Mouse (Mus musculus) urinary bladder, postnatal 14 days (tissue): ENCODE measurements at regions not wholly inside any gene's neighbourhood (a gene's known extent, or its start where the extent isn't known, plus 50 kb on each side); places are given as distances from the start of the nearest gene placed in this dataset.
A peak's percentile ranks its signal among the peaks of the same experiment; 100 is the strongest.

ENCODE experiments used
- DNase-seq: peaks from one replicate; pipeline ENCODE4 v3.0.0; 2021; ENCODE audit warnings: low spot score

DNA sequence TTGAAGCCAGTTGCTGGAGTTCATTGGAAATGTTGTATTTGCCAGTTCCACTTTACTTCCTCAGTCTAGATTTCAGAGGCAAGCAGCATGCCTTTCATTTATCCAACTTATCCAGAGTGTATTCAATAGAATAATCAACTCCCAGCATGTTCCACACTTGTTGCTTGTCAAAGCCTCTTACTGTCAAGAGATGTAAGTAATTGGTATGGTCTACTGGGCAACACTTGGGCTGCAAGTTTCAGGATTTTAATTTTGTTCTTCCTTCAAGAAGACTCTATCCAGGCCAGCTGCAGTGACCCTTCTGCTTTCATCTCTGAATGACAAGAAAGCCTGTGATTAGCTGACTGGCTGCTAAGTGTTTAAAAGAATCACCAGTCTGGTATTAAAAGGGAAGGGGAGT is 3131.6 kb upstream of the Lrrc6 start:
- no peak for DNase-seq

- DNase-seq = no peak
These were observed 3117.3 kb upstream of the Lrrc6 start for GRCm38 (mm10) chr15:69617998-69618397.

- DNase-seq = no peak
These were observed 3113.3 kb upstream of the Lrrc6 start for GRCm38 (mm10) chr15:69614048-69614447.

GRCm38 (mm10) chr15:69591219-69592006 is 3090.7 kb upstream of the Lrrc6 start:
- no peak for DNase-seq

DNA sequence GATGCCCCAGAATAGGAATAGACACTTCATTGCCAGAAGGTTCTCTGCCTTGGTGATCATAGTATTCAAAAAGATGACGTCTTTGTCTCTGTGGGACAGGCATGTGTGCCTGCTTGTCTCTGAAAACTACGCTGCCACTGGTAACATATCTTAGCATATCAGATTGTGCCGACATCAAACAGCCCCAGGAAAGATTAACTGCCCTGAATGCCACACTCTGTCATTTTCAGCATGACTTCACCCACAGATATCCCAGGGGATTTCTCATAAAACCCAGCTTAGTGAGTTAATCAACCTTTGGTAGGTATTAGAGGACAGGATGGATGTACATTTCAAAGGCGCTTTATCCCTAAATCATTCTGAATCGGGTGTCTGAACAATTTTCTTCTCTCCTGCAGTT is 3087.4 kb upstream of the Lrrc6 start:
- no peak for DNase-seq

DNA sequence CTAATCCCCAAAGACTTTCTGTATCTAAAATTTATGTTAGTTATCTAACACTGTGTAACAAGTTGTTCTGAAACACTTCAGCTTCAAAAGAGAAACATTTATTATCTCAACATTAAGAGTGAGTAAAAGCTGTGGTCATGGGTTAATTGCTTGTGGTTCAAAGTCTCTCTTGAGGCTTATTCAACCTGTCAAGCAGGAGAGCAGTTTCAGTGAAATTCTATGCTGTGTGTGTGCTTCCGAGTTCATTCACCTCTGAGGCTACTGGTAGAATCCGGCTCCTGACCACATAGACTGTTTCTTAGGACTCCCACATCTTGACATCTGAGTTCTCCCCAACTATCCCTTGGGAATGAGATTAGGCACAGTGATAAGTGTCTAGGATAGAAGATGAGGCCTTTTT is 3076.0 kb upstream of the Lrrc6 start:
- no peak for DNase-seq

- DNase-seq = peak; percentile 3
These were observed 3075.0 kb upstream of the Lrrc6 start for GRCm38 (mm10) chr15:69575611-69576153.

- DNase-seq = no peak
These were observed 3053.5 kb upstream of the Lrrc6 start for GRCm38 (mm10) chr15:69554171-69554570.

GRCm38 (mm10) chr15:69552062-69552628 is 3051.4 kb upstream of the Lrrc6 start:
- no peak for DNase-seq

- no peak for DNase-seq
These were observed 3050.3 kb upstream of the Lrrc6 start for GRCm38 (mm10) chr15:69551012-69551411.

- DNase-seq = no peak
These were observed 3025.9 kb upstream of the Lrrc6 start for GRCm38 (mm10) chr15:69526441-69527094.

GRCm38 (mm10) chr15:69484421-69485074 is 2983.8 kb upstream of the Lrrc6 start:
- DNase-seq = no peak

GRCm38 (mm10) chr15:69483096-69483495 is 2982.4 kb upstream of the Lrrc6 start:
- DNase-seq = no peak

- DNase-seq = no peak
These were observed 2980.4 kb upstream of the Lrrc6 start for GRCm38 (mm10) chr15:69481087-69481486.

- no peak for DNase-seq
These were observed 2976.3 kb upstream of the Lrrc6 start for GRCm38 (mm10) chr15:69477050-69477449.

GRCm38 (mm10) chr15:69469566-69469965 is 2968.9 kb upstream of the Lrrc6 start:
- no peak for DNase-seq

GRCm38 (mm10) chr15:69460581-69461194 is 2960.0 kb upstream of the Lrrc6 start:
- no peak for DNase-seq

- no peak for DNase-seq
These were observed 2956.8 kb upstream of the Lrrc6 start for GRCm38 (mm10) chr15:69457473-69457872.

DNA sequence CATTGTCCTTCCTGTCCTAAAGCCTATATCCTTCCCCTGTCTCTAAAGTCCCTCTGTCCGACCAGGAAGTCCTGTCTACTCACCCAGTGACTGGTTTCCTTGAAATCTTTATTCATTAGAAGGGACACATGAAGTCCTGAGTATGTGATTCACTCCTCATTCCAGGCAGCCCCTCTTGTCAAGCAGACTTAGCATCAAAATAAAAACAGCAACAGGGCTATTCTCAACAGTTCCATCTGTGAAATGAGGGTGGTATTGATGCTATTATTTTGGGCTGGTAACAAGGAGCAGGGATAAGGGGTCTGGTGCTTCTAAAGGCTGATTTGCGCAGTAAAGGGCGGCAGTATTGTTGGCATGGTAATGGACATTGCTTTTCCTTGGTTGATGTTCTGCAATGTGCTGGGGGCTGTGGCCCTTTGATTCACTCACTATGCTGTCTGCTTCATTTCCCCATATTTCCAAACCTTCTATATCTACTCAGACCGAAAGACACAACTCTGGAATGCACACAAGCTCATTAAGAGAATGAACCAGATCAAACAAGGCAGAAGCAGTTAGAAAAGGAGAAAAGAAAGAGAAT is 2955.6 kb upstream of the Lrrc6 start:
- no peak for DNase-seq

- no peak for DNase-seq
These were observed 2940.3 kb upstream of the Lrrc6 start for GRCm38 (mm10) chr15:69441008-69441407.

DNA sequence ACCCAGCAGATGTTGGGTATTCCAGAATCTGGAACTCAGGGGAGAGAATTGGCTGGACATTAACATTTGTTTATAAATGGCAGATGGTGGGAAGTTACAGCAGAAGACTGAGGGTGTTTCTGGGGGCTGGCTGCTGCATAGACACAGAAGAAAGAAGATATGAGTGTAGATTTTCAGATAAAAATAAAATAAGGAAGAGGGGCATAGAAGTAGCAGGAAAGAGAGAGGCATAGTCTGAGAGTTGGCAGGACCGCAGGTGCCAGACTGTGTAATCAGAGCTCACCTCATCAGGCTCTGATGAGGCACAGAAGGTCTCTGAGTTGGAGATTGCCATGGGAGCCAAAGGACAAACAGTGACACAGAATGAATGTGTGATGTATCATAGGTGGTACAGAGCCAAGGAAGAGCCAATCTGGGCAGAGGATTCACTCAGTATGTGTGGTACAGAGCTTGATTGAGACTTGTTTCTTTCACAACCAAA is 2912.9 kb upstream of the Lrrc6 start:
- DNase-seq = no peak

GRCm38 (mm10) chr15:69389575-69389974 is 2888.9 kb upstream of the Lrrc6 start:
- DNase-seq = no peak
